In the genomic region with DNA sequence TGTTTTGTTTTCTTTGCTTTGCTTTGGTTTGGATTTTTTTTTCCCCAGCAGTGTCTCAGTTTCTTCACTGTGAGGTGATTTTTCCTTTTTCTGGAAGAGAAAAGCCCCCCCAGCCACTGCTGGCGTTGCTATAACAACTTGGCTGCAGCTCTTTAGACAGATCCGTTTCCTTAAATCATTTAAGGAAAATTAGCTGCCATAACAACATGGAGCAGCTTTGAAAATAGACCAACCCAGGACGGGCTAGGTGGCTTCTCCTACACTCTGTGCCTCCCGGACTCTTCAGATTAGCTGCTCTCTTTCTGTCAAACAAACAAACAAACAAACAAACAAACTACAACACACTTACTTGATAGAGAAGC, we compare ENCODE assay signal across 18 mouse cellular contexts.
DNase-seq lines count a peak whose midpoint lies in the region; ATAC-seq and TF ChIP-seq lines count a peak whose summit lies in the region.
"Had no signal": no experiment of that assay in that cellular context is flagged by ENCODE, and none has a peak within 500 bp of the region (broad histone marks: within the 10 kb centered on the region; RNA-seq: fewer than 3 reads in every experiment).

No protein-coding gene starts in this region.

- no peaks in the 10 kb centered on the region for H3K9me3 ChIP-seq in forebrain, embryonic 16.5 days (ENCODE audit: control insufficient read depth, low read length)
- H3K9me3 ChIP-seq: midbrain, embryonic 12.5 days had no signal

- intact Hi-C loops in left cerebral cortex, postnatal 14 days (cut with DNase I) = no loop called here

- no peaks in the 10 kb centered on the region for H3K36me3 ChIP-seq in forebrain, embryonic 16.5 days (ENCODE audit: control insufficient read depth, insufficient read depth)
- H3K36me3 ChIP-seq: midbrain, embryonic 12.5 days had no signal

- ATAC-seq in forebrain, embryonic 16.5 days = peak; percentile 60
- ATAC-seq in monocyte, adult 5-6 weeks (replicated peaks; ENCODE audit: insufficient number of reproducible peaks, low FRiP score, low TSS enrichment, poor library complexity, severe bottlenecking) = no peak
- ATAC-seq in cerebellum, adult (ENCODE audit: insufficient number of reproducible peaks, low FRiP score, low TSS enrichment) = no peak

- H3K27me3 ChIP-seq in forebrain, embryonic 16.5 days (replicated peaks; ENCODE audit: control insufficient read depth, insufficient read depth, low read length) = no peaks in the 10 kb centered on the region
- H3K27me3 ChIP-seq: CH12.LX; midbrain, embryonic 12.5 days had no signal

- TF ChIP-seq CTCF in brain, embryonic 14.5 days (IDR thresholded peaks at IDR 0.05; ENCODE audit: borderline replicate concordance, extremely low read depth, insufficient read depth, insufficient read length) = no peak

- WGBS in forebrain, embryonic 16.5 days = 4% methylated on average over 4 of the region's 4 CpGs

- no peak overlapping the region for H3K4me2 ChIP-seq in forebrain, embryonic 16.5 days (ENCODE audit: low read length)
- H3K4me2 ChIP-seq: midbrain, embryonic 12.5 days had no signal

- H3K4me3 ChIP-seq in forebrain, embryonic 16.5 days (replicated peaks; ENCODE audit: low read length) = no peak overlapping the region
- H3K4me3 ChIP-seq: midbrain, embryonic 12.5 days had no signal

- no peak overlapping the region for H3K9ac ChIP-seq in forebrain, embryonic 16.5 days (replicated peaks; ENCODE audit: low read depth, low read length)
- H3K9ac ChIP-seq: midbrain, embryonic 12.5 days had no signal

- H3K4me1 ChIP-seq in forebrain, embryonic 16.5 days (replicated peaks; ENCODE audit: control insufficient read depth, insufficient read depth, low read length) = peaks cover 12% of the 10 kb centered on the region; the same call in 1 of the 2 replicates

- peak; percentile 4 for DNase-seq in embryo, embryonic 11 days
- DNase-seq in embryo, embryonic 9.5 days (ENCODE audit: extremely low spot score) = no peak
- DNase-seq in left cerebral cortex, postnatal 14 days (ENCODE audit: low spot score in 2 of 2) = peak; percentile 17 to 35
- DNase-seq in left cerebral cortex, adult 8-10 months (ENCODE audit: low spot score in 2 of 2) = no peak
- DNase-seq in brain, embryonic 14.5 days (ENCODE audit: low read depth) = peak; percentile 61
- DNase-seq: adrenal gland, adult 2 months; cerebellum, adult 2 months; gastrocnemius, postnatal 25 days; heart, postnatal 10 days; kidney, adult 18-20 months; kidney, postnatal 10 days; lung, adult 18-20 months; lung, postnatal 4 days had no signal

- no peak overlapping the region for H3K27ac ChIP-seq in forebrain, embryonic 16.5 days (ENCODE audit: low read length)
- H3K27ac ChIP-seq: midbrain, embryonic 12.5 days had no signal

- TF ChIP-seq POLR2A in brain, embryonic 14.5 days (IDR thresholded peaks at IDR 0.05; ENCODE audit: borderline replicate concordance, extremely low read depth, insufficient read depth, insufficient read length, poor library complexity, severe bottlenecking) = no peak

Comparison
In these comparisons a context has a peak if more than half of its experiments do, and no peak if none do; other contexts are left out.
1. DNase-seq: peak in embryo, embryonic 11 days (single experiment), left cerebral cortex, postnatal 14 days (2 of 2) and brain, embryonic 14.5 days (single experiment); none in embryo, embryonic 9.5 days (single experiment) and left cerebral cortex, adult 8-10 months (0 of 2).